Comparison of ENCODE assay signal across 10 mouse cellular contexts in genomic region chr3:122275111-122275510, GRCm38 (mm10). TPM values are rescaled to one million over a fixed set of nuclear protein-coding genes. Genes with fewer than 3 reads are reported as not detected.
DNase-seq lines count a peak whose midpoint lies in the region; ATAC-seq and TF ChIP-seq lines count a peak whose summit lies in the region.
"Had no signal": no experiment of that assay in that cellular context is flagged by ENCODE, and none has a peak within 500 bp of the region (broad histone marks: within the 10 kb centered on the region; RNA-seq: fewer than 3 reads in every experiment).

No protein-coding gene starts in this region.

- no peak overlapping the region for H3K27ac ChIP-seq in forebrain, postnatal 0 days (ENCODE audit: low read depth, low read length)
- no peak overlapping the region for H3K27ac ChIP-seq in liver, embryonic 16.5 days (ENCODE audit: low read length)

- DNase-seq in forebrain, postnatal 0 days = no peak
- DNase-seq in spleen, postnatal 10 days (ENCODE audit: low spot score in 2 of 2) = no peak
- no peak for DNase-seq in cerebellum, postnatal 25 days
- DNase-seq in thymus, postnatal 0 days (ENCODE audit: low spot score) = no peak
- DNase-seq: kidney, adult 8-10 months; right cerebral cortex, postnatal 14 days had no signal

- peaks cover 40% of the 10 kb centered on the region for H3K79me3 ChIP-seq in C2C12 (ENCODE audit: low read depth)

- H3K9me3 ChIP-seq in erythroblast, embryonic 14.5 days (ENCODE audit: control insufficient read depth, low read length) = no peaks in the 10 kb centered on the region
- no peaks in the 10 kb centered on the region for H3K9me3 ChIP-seq in forebrain, postnatal 0 days (ENCODE audit: low read length)
- no peaks in the 10 kb centered on the region for H3K9me3 ChIP-seq in liver, embryonic 16.5 days (replicated peaks; ENCODE audit: control insufficient read depth, low read length)

- 73% methylated on average over 10 of the region's 10 CpGs for WGBS in forebrain, postnatal 0 days
- 72% methylated on average over 10 of the region's 10 CpGs for WGBS in liver, embryonic 16.5 days (ENCODE audit: insufficient replicate concordance)

- peaks cover 57% of the 10 kb centered on the region for H3K4me1 ChIP-seq in erythroblast, embryonic 14.5 days (ENCODE audit: control insufficient read depth)
- H3K4me1 ChIP-seq in forebrain, postnatal 0 days (ENCODE audit: insufficient read depth) = peaks cover 4% of the 10 kb centered on the region; the same call in 1 of the 2 replicates
- H3K4me1 ChIP-seq in liver, embryonic 16.5 days (ENCODE audit: control insufficient read depth, low read depth, low read length) = peaks cover 38% of the 10 kb centered on the region

- H3ac ChIP-seq in C2C12 (ENCODE audit: control insufficient read depth, insufficient read length, low read depth) = peak overlapping the region; percentile 34

- peaks cover 60% of the 10 kb centered on the region for H3K36me3 ChIP-seq in erythroblast, embryonic 14.5 days (ENCODE audit: control insufficient read depth)
- peaks cover 50% of the 10 kb centered on the region for H3K36me3 ChIP-seq in C2C12 (ENCODE audit: control insufficient read depth, insufficient read depth)
- peaks cover 36% of the 10 kb centered on the region for H3K36me3 ChIP-seq in forebrain, postnatal 0 days (ENCODE audit: insufficient read depth)
- peaks cover 29% of the 10 kb centered on the region for H3K36me3 ChIP-seq in liver, embryonic 16.5 days (ENCODE audit: control insufficient read depth, insufficient read depth)

- no peak for ATAC-seq in erythroblast, adult 5-6 weeks (replicated peaks; ENCODE audit: low FRiP score, poor library complexity, severe bottlenecking)
- ATAC-seq in forebrain, postnatal 0 days = no peak
- no peak for ATAC-seq in liver, embryonic 16.5 days (ENCODE audit: low read depth)

- peak overlapping the region; percentile 82 for H3K4me2 ChIP-seq in forebrain, postnatal 0 days (ENCODE audit: low read depth)
- peak overlapping the region; percentile 78 for H3K4me2 ChIP-seq in liver, embryonic 16.5 days (ENCODE audit: low read depth, low read length)

- H3K9ac ChIP-seq in forebrain, postnatal 0 days = peak overlapping the region; percentile 84; the same call in 1 of the 2 replicates
- H3K9ac ChIP-seq in liver, embryonic 16.5 days (ENCODE audit: low read depth, low read length) = peak overlapping the region; percentile 97; the same call in 1 of the 2 replicates

- H3K4me3 ChIP-seq in erythroblast, embryonic 14.5 days (replicated peaks) = peak overlapping the region; percentile 84
- H3K4me3 ChIP-seq in C2C12 (ENCODE audit: insufficient read depth, poor library complexity, severe bottlenecking) = peak overlapping the region; percentile 100
- peak overlapping the region; percentile 98 for H3K4me3 ChIP-seq in forebrain, postnatal 0 days (ENCODE audit: low read depth, low read length)
- H3K4me3 ChIP-seq in liver, embryonic 16.5 days (ENCODE audit: low read depth, low read length) = peak overlapping the region; percentile 100

- no peaks in the 10 kb centered on the region for H3K27me3 ChIP-seq in erythroblast, embryonic 14.5 days (ENCODE audit: control insufficient read depth)
- H3K27me3 ChIP-seq in C2C12 (ENCODE audit: control insufficient read depth, insufficient read depth, insufficient read length) = no peaks in the 10 kb centered on the region
- H3K27me3 ChIP-seq in forebrain, postnatal 0 days (ENCODE audit: insufficient read depth, low read length) = no peaks in the 10 kb centered on the region
- H3K27me3 ChIP-seq in liver, embryonic 16.5 days (ENCODE audit: control insufficient read depth, insufficient read depth, low read depth, low read length) = no peaks in the 10 kb centered on the region

- H3K79me2 ChIP-seq in C2C12 (ENCODE audit: control insufficient read depth, insufficient read depth) = peaks cover 47% of the 10 kb centered on the region

- no peak for TF ChIP-seq CTCF in C2C12 (IDR thresholded peaks at IDR 0.05; ENCODE audit: control insufficient read depth, insufficient read depth, insufficient read length)
- TF ChIP-seq CTCF in forebrain, postnatal 0 days (IDR thresholded peaks at IDR 0.05; ENCODE audit: low read depth) = no peak

TF ChIP-seq in C2C12, 6 proteins besides CTCF, POLR2A, EP300 and RAD21:
- TF ChIP-seq USF1 (IDR thresholded peaks at IDR 0.05; ENCODE audit: low read depth) = no peak
- TF ChIP-seq MAX (IDR thresholded peaks at IDR 0.05) = no peak
- TF ChIP-seq MYOD1 (IDR thresholded peaks at IDR 0.05; ENCODE audit: control insufficient read depth, insufficient read length, low read depth) = no peak
- no peak for TF ChIP-seq MYOG (IDR thresholded peaks at IDR 0.05; ENCODE audit: control insufficient read depth, extremely low read depth, insufficient read length)
- no peak for TF ChIP-seq FOSL1 (IDR thresholded peaks at IDR 0.05; ENCODE audit: insufficient read depth, low read length, poor library complexity, severe bottlenecking)
- no peak for TF ChIP-seq CEBPB (IDR thresholded peaks at IDR 0.05; ENCODE audit: low read depth)

RNA-seq across cellular contexts. Expression of gene Dnttip2, which starts 0.9 kb away (rescaled TPM):
- polyA plus RNA-seq in erythroblast, embryonic 14.5 days (2012) = 0.62 and 0.87 TPM in 2 replicates
- 32.8 and 70.5 TPM in 2 replicates for total RNA-seq in erythroblast, adult 5-6 weeks (2015; ENCODE audit: low replicate concordance)
- 19.3 and 34.0 TPM in 2 replicates for total RNA-seq in erythroblast, adult 5-6 weeks (2017; ENCODE audit: low replicate concordance)
- polyA plus RNA-seq in C2C12 (2012; fragmentation: generic; extraction: Trizol) = 18.7 TPM
- 18.5 and 23.9 TPM in 2 replicates for total RNA-seq in forebrain, postnatal 0 days (2014; rRNA removed)
- 50.2 and 52.1 TPM in 2 replicates for polyA plus RNA-seq in forebrain, postnatal 0 days (2015; fragmentation: Nextera tagmentation; extraction: Ambion mirVana)
- polyA plus RNA-seq in liver, embryonic 16.5 days (2015; fragmentation: Nextera tagmentation; extraction: Ambion mirVana) = 26.1 and 27.5 TPM in 2 replicates
- polyA plus RNA-seq in thymus, postnatal 0 days (2015; fragmentation: Nextera tagmentation; extraction: Ambion mirVana) = 68.5 and 71.5 TPM in 2 replicates

RNA-seq across cellular contexts. Expression of gene Bcar3, which starts 18.8 kb away (rescaled TPM):
- 0.04 TPM in 1 of 2 replicates, not detected in the other for polyA plus RNA-seq in erythroblast, embryonic 14.5 days (2012)
- 1.3 TPM in 1 of 2 replicates, not detected in the other for total RNA-seq in erythroblast, adult 5-6 weeks (2015; ENCODE audit: low replicate concordance)
- total RNA-seq in erythroblast, adult 5-6 weeks (2017; ENCODE audit: low replicate concordance) = 0.34 and 0.70 TPM in 2 replicates
- 34.9 TPM for polyA plus RNA-seq in C2C12 (2012; fragmentation: generic; extraction: Trizol)
- 9.5 and 11.4 TPM in 2 replicates for total RNA-seq in forebrain, postnatal 0 days (2014; rRNA removed)
- 6.4 and 7.3 TPM in 2 replicates for polyA plus RNA-seq in forebrain, postnatal 0 days (2015; fragmentation: Nextera tagmentation; extraction: Ambion mirVana)
- 6.0 and 7.2 TPM in 2 replicates for polyA plus RNA-seq in liver, embryonic 16.5 days (2015; fragmentation: Nextera tagmentation; extraction: Ambion mirVana)
- polyA plus RNA-seq in thymus, postnatal 0 days (2015; fragmentation: Nextera tagmentation; extraction: Ambion mirVana) = 4.5 and 5.3 TPM in 2 replicates

RNA-seq across cellular contexts. Expression of gene Gclm, which starts 29.8 kb away (rescaled TPM):
- polyA plus RNA-seq in erythroblast, embryonic 14.5 days (2012) = 124 and 137 TPM in 2 replicates
- total RNA-seq in erythroblast, adult 5-6 weeks (2015; ENCODE audit: low replicate concordance) = 276 and 381 TPM in 2 replicates
- total RNA-seq in erythroblast, adult 5-6 weeks (2017; ENCODE audit: low replicate concordance) = 373 and 560 TPM in 2 replicates
- 84.0 TPM for polyA plus RNA-seq in C2C12 (2012; fragmentation: generic; extraction: Trizol)
- 20.5 and 29.4 TPM in 2 replicates for total RNA-seq in forebrain, postnatal 0 days (2014; rRNA removed)
- polyA plus RNA-seq in forebrain, postnatal 0 days (2015; fragmentation: Nextera tagmentation; extraction: Ambion mirVana) = 40.1 and 58.3 TPM in 2 replicates
- polyA plus RNA-seq in liver, embryonic 16.5 days (2015; fragmentation: Nextera tagmentation; extraction: Ambion mirVana) = 385 and 388 TPM in 2 replicates
- 53.6 and 63.7 TPM in 2 replicates for polyA plus RNA-seq in thymus, postnatal 0 days (2015; fragmentation: Nextera tagmentation; extraction: Ambion mirVana)

Comparison
In these comparisons a context has a peak if more than half of its experiments do, and no peak if none do; other contexts are left out.
1. RNA of gene Dnttip2, which starts 0.9 kb away (polyA plus RNA-seq): 68.5 to 71.5 TPM in thymus, postnatal 0 days, 50.2 to 52.1 TPM in forebrain, postnatal 0 days, 26.1 to 27.5 TPM in liver, embryonic 16.5 days and 18.7 TPM in C2C12 (single experiment); 0.62 to 0.87 TPM in erythroblast, embryonic 14.5 days; every median in the first group is over 10 times any median in the second.
2. Peak in every context shown above with its lines, with median percentiles within 50 percentile points of each other: H3K4me3 ChIP-seq.